Mouse (Mus musculus): ENCODE results near the gene Olfr1240. TPM values are rescaled to one million over a fixed set of nuclear protein-coding genes. Genes with fewer than 3 reads are reported as not detected.

The Olfr1240 gene
- not detected in 2 replicates for polyA plus RNA-seq (2012; rRNA removed)

- Histone ChIP-seq H3K4me1 (replicated peaks; ENCODE audit: control insufficient read depth, insufficient read depth, low read length) (no peaks in the 10 kb centered on the region), H3K36me3 (ENCODE audit: control insufficient read depth, insufficient read depth, low read length) (no peaks in the 10 kb centered on the region), H3K4me3 (ENCODE audit: control insufficient read depth, insufficient read depth, low read length) (no peak within 1 kb of the TSS), H3K27me3 (ENCODE audit: control insufficient read depth, insufficient read depth, low read length) (no peaks in the 10 kb centered on the region), H3K27ac (ENCODE audit: control insufficient read depth, insufficient read depth, low read length) (no peak within 1 kb of the TSS)
- no peak for TF ChIP-seq CTCF (IDR thresholded peaks at IDR 0.05; ENCODE audit: borderline replicate concordance, control insufficient read depth, extremely low read depth, insufficient read depth, low read length, poor library complexity)
- 79% methylated on average over 3 of the region's 3 CpGs for WGBS
- DNase-seq = no peak
Observed at GRCm38 (mm10) chr2:89442900-89443299, at the start of gene Olfr1240. TSS of gene Olfr1240 (minus strand) at chr2:89443000.

DNA sequence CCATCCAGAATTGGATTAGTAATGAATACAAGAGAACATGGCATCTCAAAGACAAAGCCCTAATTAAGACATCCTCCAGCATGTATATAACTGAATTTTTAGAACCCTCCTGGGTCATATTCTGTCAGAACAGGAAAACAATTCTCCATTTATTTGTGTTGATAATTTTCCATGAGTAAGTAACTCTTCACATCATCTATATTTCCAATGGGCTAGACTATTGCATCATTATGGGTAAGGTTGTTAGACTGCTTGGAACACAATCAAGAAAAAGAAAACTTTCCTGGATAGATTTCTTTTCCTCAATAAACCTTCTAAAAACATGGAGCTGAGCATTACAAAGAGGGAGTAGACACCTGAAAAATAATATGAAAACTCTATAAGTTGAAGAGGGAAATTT, 44.2 kb upstream of the Olfr1240 start, which contains the start of gene Olfr1241:
TSS of gene Olfr1241 (minus strand) at position 101 of the 400 bp plus-strand sequence.
- no peaks in the 10 kb centered on the region for H3K4me1 ChIP-seq (replicated peaks; ENCODE audit: control insufficient read depth, insufficient read depth, low read length)
- no peak for DNase-seq
- H3K36me3 ChIP-seq (ENCODE audit: control insufficient read depth, insufficient read depth, low read length) = no peaks in the 10 kb centered on the region
- no peak within 1 kb of the TSS for H3K4me3 ChIP-seq (ENCODE audit: control insufficient read depth, insufficient read depth, low read length)
- H3K27ac ChIP-seq (ENCODE audit: control insufficient read depth, insufficient read depth, low read length) = no peak within 1 kb of the TSS
- TF ChIP-seq CTCF (IDR thresholded peaks at IDR 0.05; ENCODE audit: borderline replicate concordance, control insufficient read depth, extremely low read depth, insufficient read depth, low read length, poor library complexity) (no peak), POLR2A (IDR thresholded peaks at IDR 0.05; ENCODE audit: control insufficient read depth, extremely low read depth, insufficient read depth, low read length, poor library complexity) (no peak)
- H3K27me3 ChIP-seq (ENCODE audit: control insufficient read depth, insufficient read depth, low read length) = no peaks in the 10 kb centered on the region

DNA sequence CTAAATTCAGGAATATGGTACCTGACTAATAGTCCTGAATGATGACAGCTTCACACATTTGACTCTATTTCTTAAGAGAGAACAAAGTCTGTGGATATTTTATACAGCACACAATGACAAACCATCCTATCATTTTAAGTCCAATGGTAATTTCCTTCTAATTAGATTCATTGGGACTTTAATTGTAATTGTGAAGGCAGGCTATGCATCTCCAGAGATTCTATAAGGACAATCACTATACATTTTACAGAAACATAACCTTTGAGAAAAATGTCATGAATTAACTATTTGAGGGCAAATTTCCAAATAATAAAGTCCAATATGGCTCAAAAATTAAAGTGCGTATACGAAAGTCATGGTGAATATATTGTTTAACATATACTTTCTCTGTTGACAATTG, 22.5 kb downstream of the Olfr1240 start, which contains the start of gene Olfr1239:
TSS of gene Olfr1239 (minus strand) at position 101 of the 400 bp plus-strand sequence.
- no peak for DNase-seq
- Histone ChIP-seq H3K27ac (ENCODE audit: control insufficient read depth, insufficient read depth, low read length) (no peak within 1 kb of the TSS), H3K27me3 (ENCODE audit: control insufficient read depth, insufficient read depth, low read length) (no peaks in the 10 kb centered on the region), H3K4me1 (replicated peaks; ENCODE audit: control insufficient read depth, insufficient read depth, low read length) (no peaks in the 10 kb centered on the region), H3K36me3 (ENCODE audit: control insufficient read depth, insufficient read depth, low read length) (no peaks in the 10 kb centered on the region), H3K4me3 (ENCODE audit: control insufficient read depth, insufficient read depth, low read length) (no peak within 1 kb of the TSS)
- TF ChIP-seq CTCF (IDR thresholded peaks at IDR 0.05; ENCODE audit: borderline replicate concordance, control insufficient read depth, extremely low read depth, insufficient read depth, low read length, poor library complexity) = no peak
- no peak for TF ChIP-seq POLR2A (IDR thresholded peaks at IDR 0.05; ENCODE audit: control insufficient read depth, extremely low read depth, insufficient read depth, low read length, poor library complexity)
- 96% methylated on average over 2 of the region's 2 CpGs for WGBS

DNA sequence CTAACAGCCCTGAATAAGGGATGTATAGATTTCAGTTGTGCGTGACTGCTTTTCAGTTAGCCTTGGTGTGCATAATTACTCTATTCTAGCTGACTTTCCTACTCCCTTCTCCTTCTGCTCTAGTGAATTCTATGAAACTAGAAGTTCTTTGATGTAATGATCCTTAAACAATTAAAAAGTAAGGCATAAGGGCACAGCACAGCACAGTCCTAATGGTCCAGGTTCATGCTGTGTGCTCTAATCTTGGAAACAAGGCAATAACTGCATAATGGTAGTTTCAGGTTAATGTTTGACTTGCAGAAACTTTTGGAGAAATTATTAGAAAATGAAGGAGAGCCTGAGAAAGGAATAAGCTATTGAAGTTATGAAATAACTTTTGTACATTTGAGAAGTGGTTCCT, 28.2 kb downstream of the Olfr1240 start:
- Histone ChIP-seq H3K27ac (ENCODE audit: control insufficient read depth, insufficient read depth, low read length) (no peak overlapping the region), H3K4me3 (ENCODE audit: control insufficient read depth, insufficient read depth, low read length) (no peak overlapping the region), H3K4me1 (replicated peaks; ENCODE audit: control insufficient read depth, insufficient read depth, low read length) (no peaks in the 10 kb centered on the region), H3K36me3 (ENCODE audit: control insufficient read depth, insufficient read depth, low read length) (no peaks in the 10 kb centered on the region), H3K27me3 (ENCODE audit: control insufficient read depth, insufficient read depth, low read length) (no peaks in the 10 kb centered on the region)
- TF ChIP-seq CTCF (IDR thresholded peaks at IDR 0.05; ENCODE audit: borderline replicate concordance, control insufficient read depth, extremely low read depth, insufficient read depth, low read length, poor library complexity) (no peak), POLR2A (IDR thresholded peaks at IDR 0.05; ENCODE audit: control insufficient read depth, extremely low read depth, insufficient read depth, low read length, poor library complexity) (no peak)
- 88% methylated on average over 1 of the region's 1 CpGs for WGBS
- DNase-seq = no peak

GRCm38 (mm10) chr2:89409576-89409975, 33.2 kb downstream of the Olfr1240 start, which contains the start of gene Olfr1238:
TSS of gene Olfr1238 (minus strand) at chr2:89409676.
- Histone ChIP-seq H3K27ac (ENCODE audit: control insufficient read depth, insufficient read depth, low read length) (no peak within 1 kb of the TSS), H3K36me3 (ENCODE audit: control insufficient read depth, insufficient read depth, low read length) (no peaks in the 10 kb centered on the region), H3K4me1 (replicated peaks; ENCODE audit: control insufficient read depth, insufficient read depth, low read length) (no peaks in the 10 kb centered on the region), H3K4me3 (ENCODE audit: control insufficient read depth, insufficient read depth, low read length) (no peak within 1 kb of the TSS), H3K27me3 (ENCODE audit: control insufficient read depth, insufficient read depth, low read length) (no peaks in the 10 kb centered on the region)
- TF ChIP-seq POLR2A (IDR thresholded peaks at IDR 0.05; ENCODE audit: control insufficient read depth, extremely low read depth, insufficient read depth, low read length, poor library complexity) (no peak), CTCF (IDR thresholded peaks at IDR 0.05; ENCODE audit: borderline replicate concordance, control insufficient read depth, extremely low read depth, insufficient read depth, low read length, poor library complexity) (no peak)
- no peak for DNase-seq
- 96% methylated on average over 2 of the region's 2 CpGs for WGBS

GRCm38 (mm10) chr2:89400882-89401281, 41.9 kb downstream of the Olfr1240 start:
- DNase-seq = no peak
- Histone ChIP-seq H3K4me3 (ENCODE audit: control insufficient read depth, insufficient read depth, low read length) (no peak overlapping the region), H3K27ac (ENCODE audit: control insufficient read depth, insufficient read depth, low read length) (no peak overlapping the region), H3K36me3 (ENCODE audit: control insufficient read depth, insufficient read depth, low read length) (no peaks in the 10 kb centered on the region), H3K4me1 (replicated peaks; ENCODE audit: control insufficient read depth, insufficient read depth, low read length) (no peaks in the 10 kb centered on the region), H3K27me3 (ENCODE audit: control insufficient read depth, insufficient read depth, low read length) (no peaks in the 10 kb centered on the region)
- TF ChIP-seq POLR2A (IDR thresholded peaks at IDR 0.05; ENCODE audit: control insufficient read depth, extremely low read depth, insufficient read depth, low read length, poor library complexity) (no peak), CTCF (IDR thresholded peaks at IDR 0.05; ENCODE audit: borderline replicate concordance, control insufficient read depth, extremely low read depth, insufficient read depth, low read length, poor library complexity) (no peak)
- 93% methylated on average over 1 of the region's 1 CpGs for WGBS

Other genes with a start within 250 kb of the Olfr1240 start
- gene Olfr1226, start 243.0 kb downstream of the Olfr1240 start, polyA plus RNA-seq (2012; rRNA removed) = not detected in 2 replicates
- gene Olfr1228, start 188.9 kb downstream of the Olfr1240 start, polyA plus RNA-seq (2012; rRNA removed) = not detected in 2 replicates
- not detected in 2 replicates for gene Olfr1229, start 155.0 kb downstream of the Olfr1240 start, polyA plus RNA-seq (2012; rRNA removed)
- gene Olfr1230, start 145.7 kb downstream of the Olfr1240 start, polyA plus RNA-seq (2012; rRNA removed) = not detected in 2 replicates
- not detected in 2 replicates for gene Olfr1231, start 135.9 kb downstream of the Olfr1240 start, polyA plus RNA-seq (2012; rRNA removed)
- not detected in 2 replicates for gene Olfr1232, start 113.3 kb downstream of the Olfr1240 start, polyA plus RNA-seq (2012; rRNA removed)
- gene Olfr1233, start 100.6 kb downstream of the Olfr1240 start, polyA plus RNA-seq (2012; rRNA removed) = not detected in 2 replicates
- not detected in 2 replicates for gene Olfr1234, start 78.1 kb downstream of the Olfr1240 start, polyA plus RNA-seq (2012; rRNA removed)
- not detected in 2 replicates for gene Olfr1238, start 33.3 kb downstream of the Olfr1240 start, polyA plus RNA-seq (2012; rRNA removed)
- not detected in 2 replicates for gene Olfr1239, start 22.6 kb downstream of the Olfr1240 start, polyA plus RNA-seq (2012; rRNA removed)
- not detected in 2 replicates for gene Olfr1241, start 44.1 kb upstream of the Olfr1240 start, polyA plus RNA-seq (2012; rRNA removed)
- not detected in 2 replicates for gene Olfr1242, start 55.3 kb upstream of the Olfr1240 start, polyA plus RNA-seq (2012; rRNA removed)
- gene Olfr1243, start 88.5 kb upstream of the Olfr1240 start, polyA plus RNA-seq (2012; rRNA removed) = not detected in 2 replicates
- not detected in 2 replicates for gene Olfr1245, start 135.4 kb upstream of the Olfr1240 start, polyA plus RNA-seq (2012; rRNA removed)
- not detected in 2 replicates for gene Olfr1246, start 150.2 kb upstream of the Olfr1240 start, polyA plus RNA-seq (2012; rRNA removed)
- not detected in 2 replicates for gene Olfr1247, start 171.1 kb upstream of the Olfr1240 start, polyA plus RNA-seq (2012; rRNA removed)
- gene Olfr1248, start 175.2 kb upstream of the Olfr1240 start, polyA plus RNA-seq (2012; rRNA removed) = not detected in 2 replicates
- not detected in 2 replicates for gene Olfr1249, start 192.0 kb upstream of the Olfr1240 start, polyA plus RNA-seq (2012; rRNA removed)
- gene Olfr1250, start 218.5 kb upstream of the Olfr1240 start, polyA plus RNA-seq (2012; rRNA removed) = not detected in 2 replicates
- not detected in 2 replicates for gene Olfr1251, start 228.9 kb upstream of the Olfr1240 start, polyA plus RNA-seq (2012; rRNA removed)

All from thymus, adult 2 months (tissue).